9 mouse cellular contexts compared by ENCODE assay signal in genomic region chr9:20726134-20726858, GRCm38 (mm10). TPM values are rescaled to one million over a fixed set of nuclear protein-coding genes. Genes with fewer than 3 reads are reported as not detected.
A peak's percentile ranks its signal among the peaks of the same experiment; 100 is the strongest.
DNase-seq lines count a peak whose midpoint lies in the region; ATAC-seq and TF ChIP-seq lines count a peak whose summit lies in the region.
"Had no signal": no experiment of that assay in that cellular context is flagged by ENCODE, and none has a peak within 500 bp of the region (broad histone marks: within the 10 kb centered on the region; RNA-seq: fewer than 3 reads in every experiment).

No protein-coding gene starts in this region.

- no peaks in the 10 kb centered on the region for H3K36me3 ChIP-seq in forebrain, embryonic 12.5 days (replicated peaks)
- no peaks in the 10 kb centered on the region for H3K36me3 ChIP-seq in liver, embryonic 15.5 days (replicated peaks)

- no peak for TF ChIP-seq CTCF in bone marrow macrophage, adult 2 months (IDR thresholded peaks at IDR 0.05; ENCODE audit: low read depth, low read length)

- peaks cover 6% of the 10 kb centered on the region for H3K4me1 ChIP-seq in bone marrow macrophage, adult 2 months (ENCODE audit: control insufficient read depth, insufficient read depth, low read length)
- H3K4me1 ChIP-seq in forebrain, embryonic 12.5 days = peaks cover 33% of the 10 kb centered on the region
- peaks cover 16% of the 10 kb centered on the region for H3K4me1 ChIP-seq in liver, embryonic 15.5 days (replicated peaks)

- peak overlapping the region; percentile 66 for H3K9ac ChIP-seq in forebrain, embryonic 12.5 days
- no peak overlapping the region for H3K9ac ChIP-seq in liver, embryonic 15.5 days

- H3K4me2 ChIP-seq in forebrain, embryonic 12.5 days = peak overlapping the region; percentile 99
- H3K4me2 ChIP-seq in liver, embryonic 15.5 days = peak overlapping the region; percentile 65

- WGBS in forebrain, embryonic 12.5 days = 1% methylated on average over 42 of the region's 42 CpGs
- 4% methylated on average over 42 of the region's 42 CpGs for WGBS in liver, embryonic 15.5 days (ENCODE audit: insufficient replicate concordance)

- ATAC-seq in forebrain, embryonic 12.5 days (ENCODE audit: low FRiP score) = peak; percentile 28; the same call in 1 of the 2 replicates
- ATAC-seq in liver, embryonic 15.5 days (ENCODE audit: insufficient read depth) = no peak

- no peaks in the 10 kb centered on the region for H3K9me3 ChIP-seq in forebrain, embryonic 12.5 days
- H3K9me3 ChIP-seq in liver, embryonic 15.5 days (replicated peaks) = no peaks in the 10 kb centered on the region

- peaks cover 74% of the 10 kb centered on the region for H3K27me3 ChIP-seq in forebrain, embryonic 12.5 days
- peaks cover 77% of the 10 kb centered on the region for H3K27me3 ChIP-seq in liver, embryonic 15.5 days

- no peak overlapping the region for H3K27ac ChIP-seq in bone marrow macrophage, adult 2 months (ENCODE audit: insufficient read depth, low read depth, low read length)
- H3K27ac ChIP-seq in forebrain, embryonic 12.5 days = no peak overlapping the region
- no peak overlapping the region for H3K27ac ChIP-seq in liver, embryonic 15.5 days (replicated peaks)
- H3K27ac ChIP-seq: macrophage had no signal

- H3K4me3 ChIP-seq in bone marrow macrophage, adult 2 months (ENCODE audit: insufficient read depth, low read length) = peak overlapping the region; percentile 55
- H3K4me3 ChIP-seq in forebrain, embryonic 12.5 days (replicated peaks) = peak overlapping the region; percentile 59
- H3K4me3 ChIP-seq in liver, embryonic 15.5 days (replicated peaks) = peak overlapping the region; percentile 40

- DNase-seq in kidney, postnatal 10 days = peak; percentile 21
- DNase-seq in kidney, postnatal 25 days = no peak
- no peak for DNase-seq in ovary, postnatal 10 days (ENCODE audit: low spot score)
- no peak for DNase-seq in B cell, adult 2 months
- DNase-seq in kidney, postnatal 36 days = no peak

- TF ChIP-seq POLR2A in bone marrow macrophage, adult 2 months (IDR thresholded peaks at IDR 0.05; ENCODE audit: borderline replicate concordance, low read depth, low read length) = no peak

RNA-seq across cellular contexts. Expression of gene Olfm2, which starts 19.9 kb away (rescaled TPM):
- not detected in 2 replicates for polyA plus RNA-seq in bone marrow macrophage, adult 2 months (2012; ENCODE audit: insufficient read depth, insufficient read length, missing spikeins)
- 35.2 and 36.4 TPM in 2 replicates for polyA plus RNA-seq in forebrain, embryonic 12.5 days (2016; fragmentation: Nextera tagmentation; extraction: Ambion mirVana)
- 0.20 and 0.30 TPM in 2 replicates for polyA plus RNA-seq in liver, embryonic 15.5 days (2015; fragmentation: Nextera tagmentation; extraction: Ambion mirVana)
- polyA plus RNA-seq: macrophage had no signal

Comparison
In these comparisons a context has a peak if more than half of its experiments do, and no peak if none do; other contexts are left out.
1. RNA of gene Olfm2, which starts 19.9 kb away (polyA plus RNA-seq): 35.2 to 36.4 TPM in forebrain, embryonic 12.5 days; 0.20 to 0.30 TPM in liver, embryonic 15.5 days and not detected in bone marrow macrophage, adult 2 months; every median in the first group is over 10 times any median in the second.
2. Peak in every context shown above with its lines, with median percentiles within 50 percentile points of each other: H3K4me3 ChIP-seq.